Mouse (Mus musculus): ENCODE measurements around the gene Cryba4.

DNA sequence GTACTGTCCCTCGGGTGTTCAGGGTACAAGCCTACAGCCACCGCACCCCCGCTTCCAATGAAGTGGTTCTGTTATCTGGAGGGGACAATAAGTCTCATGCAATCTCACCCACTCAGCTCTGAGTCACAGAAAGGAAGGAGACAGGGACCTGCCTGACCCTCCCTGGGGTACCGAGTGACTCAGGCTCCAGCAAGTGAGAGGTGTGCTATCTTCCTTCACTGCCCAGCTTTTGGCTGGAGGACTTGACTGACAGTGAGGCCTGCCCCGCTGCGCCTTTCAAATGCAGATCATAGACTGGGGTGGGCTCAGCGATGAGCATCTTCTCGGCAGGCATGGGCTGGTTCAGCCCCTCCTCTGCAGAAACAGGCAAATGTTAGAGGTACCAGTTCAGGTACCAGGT, 42.8 kb upstream of the Cryba4 start:
- TF ChIP-seq POLR2A (IDR thresholded peaks at IDR 0.05; ENCODE audit: control insufficient read depth, low read depth, low read length): no peak
- TF ChIP-seq CTCF (IDR thresholded peaks at IDR 0.05; ENCODE audit: control insufficient read depth, insufficient read depth, insufficient replicate concordance, low read depth, low read length): no peak
